Mouse (Mus musculus) E14TG2a.4 (cell line): ENCODE results near the gene Cdk20.

Experiments
- H3K27me3 ChIP-seq: 2 replicates; pipeline ENCODE4 v1.6.1; 2014; ENCODE audit warnings: low read length, control low read depth; ENCODE audit not compliant: insufficient read depth
- H3K36me3 ChIP-seq: 2 replicates; pipeline ENCODE4 v1.6.1; 2014; ENCODE audit warnings: low read length, control low read depth; ENCODE audit not compliant: insufficient read depth
- H3K4me1 ChIP-seq: replicated peaks from 2 replicates; pipeline ENCODE4 v1.6.1; 2014; ENCODE audit warnings: low read depth, low read length, control low read depth
- H3K4me3 ChIP-seq: replicated peaks from 2 replicates; pipeline ENCODE4 v1.5.1; 2014; ENCODE audit warnings: mild to moderate bottlenecking, low read length
- H3K9me3 ChIP-seq: 2 replicates; pipeline ENCODE4 v1.6.1; 2014; ENCODE audit warnings: low read length, control low read depth
- CTCF ChIP-seq: conservative IDR thresholded peaks from 2 replicates; pipeline ENCODE4 v1.5.1; 2014; ENCODE audit warnings: low read length
- NANOG ChIP-seq: IDR thresholded peaks from 2 replicates; pipeline ENCODE4 v1.6.1; 2014; ENCODE audit warnings: borderline replicate concordance, low read length, mixed read lengths
- POU5F1 ChIP-seq: IDR thresholded peaks from 2 replicates; pipeline ENCODE4 v1.6.1; 2014; ENCODE audit warnings: low read length, borderline replicate concordance

The Cdk20 gene

GRCm38 (mm10) chr13:64489886-64490285, 57.8 kb downstream of the Cdk20 start:
- no peak for TF ChIP-seq CTCF
- no peak for TF ChIP-seq NANOG
- TF ChIP-seq POU5F1 = no peak
- Histone ChIP-seq H3K9me3 (no peaks in the 10 kb centered on the region), H3K27me3 (no peaks in the 10 kb centered on the region), H3K4me1 (no peaks in the 10 kb centered on the region), H3K36me3 (no peaks in the 10 kb centered on the region), H3K4me3 (no peak overlapping the region)
